Mouse (Mus musculus): Measurements from ENCODE around the gene Tmem82.

DNA sequence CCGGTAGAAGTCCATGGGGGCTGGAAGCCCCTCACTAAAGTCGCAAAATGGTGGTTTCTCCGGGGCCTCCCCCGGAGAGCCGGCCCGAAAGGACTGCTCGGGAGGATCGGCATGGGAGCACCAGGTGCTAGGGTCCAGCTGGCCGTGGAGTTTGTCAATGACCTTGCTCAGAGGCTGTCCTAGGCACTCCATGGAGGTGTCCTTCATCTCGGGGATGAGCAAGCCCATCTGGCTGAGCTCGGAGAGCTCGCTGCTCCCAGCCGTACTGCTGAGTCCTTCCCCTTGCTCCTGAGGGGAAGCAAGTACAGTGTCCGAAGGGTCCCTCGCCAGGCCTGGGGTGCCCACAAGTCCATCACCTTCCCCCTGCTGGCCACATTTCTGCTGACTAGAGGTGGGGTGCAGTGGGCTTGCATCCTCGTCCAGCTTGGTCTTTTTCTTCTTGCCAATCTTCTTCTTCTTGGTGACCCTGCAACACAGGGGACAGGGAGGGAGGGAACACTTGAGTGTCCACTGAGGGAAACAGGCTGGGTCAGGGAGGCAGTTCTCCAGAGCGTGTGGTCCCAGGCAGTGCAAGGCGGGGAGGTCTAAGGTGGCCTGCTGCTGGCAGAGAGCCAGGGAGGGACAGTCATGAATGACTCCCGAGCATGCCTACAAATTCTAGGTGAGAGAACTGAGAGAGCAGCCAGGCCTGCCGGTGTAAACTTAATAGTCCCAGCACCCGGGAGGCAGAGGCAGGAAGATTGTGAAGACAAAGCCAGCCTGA, 13.9 kb upstream of the Tmem82 start:
- TF ChIP-seq POLR2A (IDR thresholded peaks at IDR 0.05; ENCODE audit: control insufficient read depth, extremely low read depth, insufficient read depth, low read length, poor library complexity) (no peak), CTCF (IDR thresholded peaks at IDR 0.05; ENCODE audit: borderline replicate concordance, control insufficient read depth, extremely low read depth, insufficient read depth, low read length, poor library complexity) (no peak)

All from thymus, adult 2 months (tissue).